Mouse (Mus musculus) CH12.LX (cell line): ENCODE measurements at regions not wholly inside any gene's neighbourhood (a gene's known extent, or its start where the extent isn't known, plus 50 kb on each side); places are given as distances from the start of the nearest gene placed in this dataset.

Source experiments
- DNase-seq: peaks from one replicate; pipeline ENCODE4 v3.0.0-alpha.2; 2013; ENCODE audit errors: extremely low read depth
- H3K27ac ChIP-seq: 2 replicates; pipeline ENCODE4 v1.5.1; 2012; ENCODE audit warnings: low read depth, mild to moderate bottlenecking, control low read depth, moderate library complexity; ENCODE audit not compliant: insufficient read depth
- H3K27me3 ChIP-seq: replicated peaks from 2 replicates; pipeline ENCODE3; 2012; ENCODE audit warnings: inconsistent platforms
- H3K36me3 ChIP-seq, 2 experiments: replicated peaks in 1 of 2; 2 replicates each; pipeline versions ENCODE3 to v1.6.1; 2012; ENCODE audit warnings: inconsistent platforms in 1 of 2, low read length in 1 of 2, mild to moderate bottlenecking in 1 of 2, mixed read lengths in 1 of 2, moderate library complexity in 1 of 2; ENCODE audit not compliant: control insufficient read depth in 1 of 2, insufficient read depth in 1 of 2
- H3K4me1 ChIP-seq, 2 experiments: 2 replicates each; pipeline ENCODE4 v1.6.1; 2012; ENCODE audit warnings: inconsistent platforms in 1 of 2, moderate library complexity in 1 of 2; ENCODE audit not compliant: insufficient read depth in 2 of 2, control insufficient read depth in 1 of 2
- H3K4me2 ChIP-seq: 2 replicates; pipeline ENCODE4 v1.6.1; 2012; ENCODE audit warnings: low read depth, mild to moderate bottlenecking, control low read depth; ENCODE audit not compliant: poor library complexity, insufficient read depth, severe bottlenecking
- H3K4me3 ChIP-seq, 3 experiments: fragments of 150-350 bp in 1 of 3; sonication (generic) in 1 of 3; replicated peaks in 1 of 3; 2 replicates each; pipeline versions ENCODE3 to v1.5.1; 2011 to 2012; ENCODE audit warnings: low read depth in 2 of 3, low read length in 2 of 3, mild to moderate bottlenecking in 2 of 3, moderate library complexity in 2 of 3, control low read depth in 1 of 3, improper control_type of control experiment in 1 of 3, inconsistent platforms in 1 of 3, mixed read lengths in 1 of 3; ENCODE audit not compliant: poor library complexity in 1 of 3
- H3K79me2 ChIP-seq: replicated peaks from 2 replicates; pipeline ENCODE4 v1.6.1; 2012; ENCODE audit warnings: mild to moderate bottlenecking, moderate library complexity; ENCODE audit not compliant: control insufficient read depth, poor library complexity, insufficient read depth, severe bottlenecking; ENCODE audit errors: extremely low read depth
- H3K9ac ChIP-seq: 2 replicates; pipeline ENCODE4 v1.6.1; 2012; ENCODE audit warnings: low read depth, mild to moderate bottlenecking, control low read depth, moderate library complexity; ENCODE audit not compliant: insufficient read depth
- H3K9me3 ChIP-seq: replicated peaks from 2 replicates; pipeline ENCODE3; 2012; ENCODE audit warnings: low read length, inconsistent platforms, mixed read lengths
- CHD2 ChIP-seq: IDR thresholded peaks from 2 replicates; pipeline ENCODE4 v1.6.1; 2011; ENCODE audit warnings: low read length, improper control_type of control experiment
- CTCF ChIP-seq, 2 experiments: IDR thresholded peaks in 1 of 2; conservative IDR thresholded peaks in 1 of 2; 2 replicates each; pipeline ENCODE4 v1.5.1; 2011 to 2012; ENCODE audit warnings: low read depth in 2 of 2, low read length in 2 of 2, improper control_type of control experiment in 1 of 2, inconsistent platforms in 1 of 2, mild to moderate bottlenecking in 1 of 2, moderate library complexity in 1 of 2
- ELF1 ChIP-seq: IDR thresholded peaks from 2 replicates; pipeline ENCODE4 v1.6.1; 2014; ENCODE audit warnings: low read depth, mild to moderate bottlenecking, inconsistent platforms, low read length, improper control_type of control experiment
- EP300 ChIP-seq: IDR thresholded peaks from 2 replicates; pipeline ENCODE4 v1.6.1; 2011; ENCODE audit warnings: low read length, improper control_type of control experiment
- GABPA ChIP-seq: IDR thresholded peaks from 2 replicates; pipeline ENCODE4 v1.6.1; 2012; ENCODE audit warnings: low read depth, low read length, improper control_type of control experiment, inconsistent platforms; ENCODE audit not compliant: insufficient replicate concordance
- HCFC1 ChIP-seq: IDR thresholded peaks from 2 replicates; pipeline ENCODE4 v1.6.1; 2012; ENCODE audit warnings: low read depth, mild to moderate bottlenecking, inconsistent platforms, low read length, improper control_type of control experiment
- IRF4 ChIP-seq: IDR thresholded peaks from 2 replicates; pipeline ENCODE4 v1.6.1; 2014; ENCODE audit warnings: low read depth, mild to moderate bottlenecking, inconsistent platforms, low read length, improper control_type of control experiment
- JUN ChIP-seq: IDR thresholded peaks from 2 replicates; pipeline ENCODE4 v1.6.1; 2011; ENCODE audit warnings: low read depth, mild to moderate bottlenecking, low read length, improper control_type of control experiment, moderate library complexity; ENCODE audit not compliant: insufficient read depth
- JUND ChIP-seq: conservative IDR thresholded peaks from 2 replicates; pipeline ENCODE4 v1.6.1; 2011; ENCODE audit warnings: low read depth, low read length, improper control_type of control experiment
- KAT2A ChIP-seq: IDR thresholded peaks from 2 replicates; pipeline ENCODE4 v1.6.1; 2012; ENCODE audit warnings: low read length, improper control_type of control experiment, inconsistent platforms; ENCODE audit not compliant: insufficient replicate concordance
- MAFK ChIP-seq: IDR thresholded peaks from 2 replicates; pipeline ENCODE4 v1.6.1; 2011; ENCODE audit warnings: low read length, improper control_type of control experiment; ENCODE audit not compliant: insufficient replicate concordance
- MAX ChIP-seq: IDR thresholded peaks from 2 replicates; pipeline ENCODE4 v1.6.1; 2011; ENCODE audit warnings: low read length, improper control_type of control experiment
- MAZ ChIP-seq: IDR thresholded peaks from 2 replicates; pipeline ENCODE4 v1.6.1; 2012; ENCODE audit warnings: low read depth, mild to moderate bottlenecking, inconsistent platforms, low read length, improper control_type of control experiment, moderate library complexity
- MYC ChIP-seq: IDR thresholded peaks from 2 replicates; pipeline ENCODE4 v1.6.1; 2011; ENCODE audit warnings: low read depth, mild to moderate bottlenecking, improper control_type of control experiment, low read length
- NRF1 ChIP-seq: IDR thresholded peaks from 2 replicates; pipeline ENCODE4 v1.6.1; 2014; ENCODE audit warnings: low read depth, mild to moderate bottlenecking, inconsistent platforms, low read length, improper control_type of control experiment, moderate library complexity
- POLR2AphosphoS2 ChIP-seq: IDR thresholded peaks from 2 replicates; pipeline ENCODE4 v1.6.1; 2011; ENCODE audit warnings: low read depth, low read length, improper control_type of control experiment
- RAD21 ChIP-seq: IDR thresholded peaks from 2 replicates; pipeline ENCODE4 v1.6.1; 2011; ENCODE audit warnings: low read depth, mild to moderate bottlenecking, low read length, improper control_type of control experiment, moderate library complexity
- RCOR1 ChIP-seq: conservative IDR thresholded peaks from 2 replicates; pipeline ENCODE4 v1.6.1; 2012; ENCODE audit warnings: low read depth, mild to moderate bottlenecking, inconsistent platforms, low read length, improper control_type of control experiment
- SIN3A ChIP-seq: IDR thresholded peaks from 2 replicates; pipeline ENCODE4 v1.6.1; 2012; ENCODE audit warnings: low read length, improper control_type of control experiment, inconsistent platforms
- SMC3 ChIP-seq: IDR thresholded peaks from 2 replicates; pipeline ENCODE4 v1.6.1; 2011; ENCODE audit warnings: low read depth, low read length, improper control_type of control experiment
- TBP ChIP-seq: conservative IDR thresholded peaks from 2 replicates; pipeline ENCODE4 v1.6.1; 2011; ENCODE audit warnings: low read depth, low read length, improper control_type of control experiment
- TCF12 ChIP-seq: IDR thresholded peaks from 2 replicates; pipeline ENCODE4 v1.6.1; 2014; ENCODE audit warnings: low read depth, mild to moderate bottlenecking, inconsistent platforms, low read length, improper control_type of control experiment
- USF1 ChIP-seq: IDR thresholded peaks from 2 replicates; pipeline ENCODE4 v1.6.1; 2014; ENCODE audit warnings: low read depth, mild to moderate bottlenecking, inconsistent platforms, low read length, improper control_type of control experiment
- USF2 ChIP-seq: conservative IDR thresholded peaks from 2 replicates; pipeline ENCODE4 v1.6.1; 2011; ENCODE audit warnings: low read depth, low read length, improper control_type of control experiment
- ZC3H11A ChIP-seq: IDR thresholded peaks from 2 replicates; pipeline ENCODE4 v1.6.1; 2012; ENCODE audit warnings: low read depth, mild to moderate bottlenecking, inconsistent platforms, low read length, improper control_type of control experiment
- ZNF384 ChIP-seq: IDR thresholded peaks from 2 replicates; pipeline ENCODE4 v1.6.1; 2012; ENCODE audit warnings: low read depth, low read length, improper control_type of control experiment, inconsistent platforms
- dilution Hi-C: fragments of 300-500 bp; cut with MboI; formaldehyde crosslinking; loops from 2 replicates; pipeline ENCODE4 v1.14.3; 2020; ENCODE audit warnings: low sequenced_read_pairs; ENCODE audit not compliant: extremely low pct_unique_long_range_greater_than_20kb, extremely low pct_ligation_motif_present
- in situ Hi-C: fragments of 300-500 bp; cut with MboI; formaldehyde crosslinking; loops from 3 replicates; pipeline ENCODE4 v1.14.3; 2019; ENCODE audit warnings: low sequenced_read_pairs, low pct_ligation_motif_present, low pct_unique_long_range_greater_than_20kb, mixed read lengths

DNA sequence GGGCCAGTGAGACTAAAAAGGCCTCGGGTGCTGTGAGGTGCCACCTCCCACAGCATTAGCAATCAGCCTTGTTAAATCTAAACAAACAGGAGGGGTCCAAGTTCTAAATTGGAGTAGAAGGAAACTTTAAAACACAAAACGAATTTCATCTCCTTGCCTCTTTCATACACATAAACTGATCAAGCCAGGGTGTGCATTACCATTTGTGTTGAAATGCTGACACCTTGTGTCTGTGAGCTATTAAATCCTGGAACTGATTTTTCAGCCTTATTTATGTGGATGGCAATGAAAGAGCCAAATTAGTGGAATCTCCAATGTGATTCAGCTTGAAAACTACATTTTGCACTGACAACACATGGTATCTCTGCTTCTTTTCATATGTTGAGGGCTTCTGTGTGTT, 114.8 kb downstream of the Pcsk1 start:
- in situ Hi-C loops: no loop called here
- Histone ChIP-seq H3K9me3 (no peaks in the 10 kb centered on the region), H3K27me3 (no peaks in the 10 kb centered on the region), H3K27ac (no peak overlapping the region), H3K4me1 (no peaks in the 10 kb centered on the region), H3K36me3 (no peaks in the 10 kb centered on the region), H3K9ac (no peak overlapping the region), H3K4me3 (no peak overlapping the region), H3K4me2 (no peak overlapping the region), H3K79me2 (no peaks in the 10 kb centered on the region)
- peak; percentile 18 for DNase-seq
- TF ChIP-seq KAT2A (no peak), MAX (no peak), SMC3 (peak; percentile 59), MAFK (no peak), RAD21 (peak; percentile 82), SIN3A (no peak), IRF4 (no peak), JUND (no peak), CTCF (conservative IDR thresholded peaks at IDR 0.05 in 1 of 2, IDR thresholded peaks at IDR 0.05 in 1 of 2; ENCODE audit: low read depth in 2 of 2, low read length in 2 of 2) (peak in 1 of 2 experiments; percentile 72; a peak in 2 of 4 replicates), USF2 (no peak), CHD2 (no peak), ELF1 (no peak), NRF1 (no peak), ZNF384 (no peak), ZC3H11A (0 out of 2 replicates have a peak, but pooled peaks have one; percentile 4)
- dilution Hi-C loops: no loop called here

DNA sequence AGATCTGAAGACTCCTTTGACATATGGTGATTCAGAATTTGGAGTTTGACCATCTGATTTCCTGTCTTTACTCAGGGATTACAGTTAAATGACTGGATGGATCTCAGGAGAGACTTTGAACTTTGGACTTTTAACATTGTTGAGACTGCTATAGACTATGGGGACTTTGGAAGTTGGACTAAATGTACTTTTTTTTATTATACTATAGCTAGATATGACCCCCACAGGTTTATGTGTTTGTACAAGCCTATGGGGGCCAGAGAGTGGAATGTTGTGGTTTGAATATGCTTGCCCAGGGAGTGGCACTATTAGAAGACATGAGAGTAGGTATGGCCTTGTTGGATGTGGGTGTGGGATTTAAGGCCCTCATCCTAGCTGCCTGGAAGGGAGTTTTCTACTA, 134.3 kb downstream of the Pcsk1 start:
- in situ Hi-C loops: loop anchor here (5.0 to 10.0 kb wide), 2 partner anchors 658 to 801 kb away; no protein-coding TSS in a partner anchor
- no peaks in the 10 kb centered on the region for H3K27me3 ChIP-seq

More for the DNA sequence above, 134.3 kb downstream of the Pcsk1 start:
- H3K4me1 ChIP-seq: peaks cover 6 to 21% of the 10 kb centered on the region in 2 experiments; a peak in 3 of 4 replicates
- no peak overlapping the region for H3K4me3 ChIP-seq
- dilution Hi-C loops: no loop called here
- no peak for TF ChIP-seq EP300
- no peak for TF ChIP-seq MYC
- TF ChIP-seq ZC3H11A: no peak
- TF ChIP-seq KAT2A: no peak
- no peak for TF ChIP-seq HCFC1
- no peak for TF ChIP-seq RAD21
- TF ChIP-seq MAZ: no peak
- TF ChIP-seq TBP: no peak
- TF ChIP-seq GABPA: no peak
- TF ChIP-seq CHD2: no peak
- no peak for TF ChIP-seq RCOR1
- TF ChIP-seq TCF12: no peak
- TF ChIP-seq JUN: no peak
- no peak for TF ChIP-seq MAX
- TF ChIP-seq USF1: no peak
- no peak for TF ChIP-seq ZNF384
- no peak for TF ChIP-seq POLR2AphosphoS2
- H3K4me2 ChIP-seq: no peak overlapping the region
- H3K9me3 ChIP-seq: no peaks in the 10 kb centered on the region
- H3K36me3 ChIP-seq: no peaks in the 10 kb centered on the region
- no peaks in the 10 kb centered on the region for H3K79me2 ChIP-seq
- H3K27ac ChIP-seq: no peak overlapping the region
- no peak for DNase-seq
- H3K9ac ChIP-seq: no peak overlapping the region
